Mouse (Mus musculus) embryonic facial prominence, embryonic 15.5 days (tissue): ENCODE measurements around the gene Cfap157. TPM values are rescaled to one million over a fixed set of nuclear protein-coding genes. Genes with fewer than 3 reads are reported as not detected.

Experiments used
- ATAC-seq: fragments of 200-750 bp; cut with Nextera tagmentation; 2 replicates; pipeline ENCODE4 v1.8.0; 2017; ENCODE audit warnings: low read depth, moderate TSS enrichment; ENCODE audit not compliant: insufficient number of reproducible peaks, low FRiP score, low TSS enrichment
- H3K27ac ChIP-seq: fragments of 300-500 bp; sonication (generic); replicated peaks from 2 replicates; pipeline ENCODE4 v1.5.1; 2015; ENCODE audit warnings: mild to moderate bottlenecking, inconsistent platforms
- H3K27me3 ChIP-seq: fragments of 300-500 bp; sonication (generic); 2 replicates; pipeline ENCODE4 v1.6.1; 2015; ENCODE audit warnings: inconsistent platforms
- H3K36me3 ChIP-seq: fragments of 300-500 bp; sonication (generic); 2 replicates; pipeline ENCODE4 v1.6.1; 2015; ENCODE audit warnings: mild to moderate bottlenecking, inconsistent platforms
- H3K4me1 ChIP-seq: fragments of 300-500 bp; sonication (generic); 2 replicates; pipeline ENCODE4 v1.6.1; 2015; ENCODE audit warnings: inconsistent platforms
- H3K4me2 ChIP-seq: fragments of 300-500 bp; sonication (generic); replicated peaks from 2 replicates; pipeline ENCODE4 v1.6.1; 2015; ENCODE audit warnings: mild to moderate bottlenecking, inconsistent platforms
- H3K4me3 ChIP-seq: fragments of 300-500 bp; sonication (generic); replicated peaks from 2 replicates; pipeline ENCODE4 v1.5.1; 2015; ENCODE audit warnings: mild to moderate bottlenecking, inconsistent platforms
- H3K9ac ChIP-seq: fragments of 300-500 bp; sonication (generic); 2 replicates; pipeline ENCODE4 v1.6.1; 2015; ENCODE audit warnings: inconsistent platforms
- H3K9me3 ChIP-seq: fragments of 300-500 bp; sonication (generic); replicated peaks from 2 replicates; pipeline ENCODE4 v1.6.1; 2016; ENCODE audit warnings: inconsistent platforms
- WGBS: fragments of 180-500 bp; shearing (Covaris S2); methylation state at CpG from one replicate; pipeline ENCODE4 v1.1.7; 2015; 5-methylcytosine and 5-hydroxymethylcytosine counted together
- polyA plus RNA-seq: library from polyadenylated mRNA; unstranded; fragments of >200 nt; fragmentation: Nextera tagmentation; extraction: Ambion mirVana; gene quantifications from 2 replicates; pipeline ENCODE4 v1.2.1, GENCODE M21; 2015

Cfap157 gene
- polyA plus RNA-seq, 1 experiment from 2014 or later = 3.4 TPM

DNA sequence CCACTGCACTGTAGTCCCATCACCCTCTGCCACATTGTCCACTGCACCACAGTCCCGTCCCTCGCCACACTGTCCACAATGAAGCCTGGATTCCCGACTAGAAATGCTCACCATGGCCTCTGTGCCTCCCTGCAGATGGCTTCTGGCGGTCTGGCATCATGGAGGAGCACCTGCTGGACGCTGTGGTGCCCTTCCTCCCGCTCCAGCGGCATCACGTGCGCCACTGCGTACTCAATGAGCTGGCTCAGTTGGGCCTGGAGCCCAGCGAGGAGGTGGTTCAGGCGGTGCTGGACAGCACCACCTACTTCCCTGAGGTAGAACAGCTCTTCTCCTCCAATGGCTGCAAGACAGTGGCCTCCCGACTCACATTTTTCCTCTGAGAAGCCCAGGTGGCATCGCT, 22.9 kb downstream of the Cfap157 start:
- no peaks in the 10 kb centered on the region for H3K9me3 ChIP-seq
- H3K4me1 ChIP-seq = peaks cover 11% of the 10 kb centered on the region
- no peak overlapping the region for H3K4me3 ChIP-seq
- H3K9ac ChIP-seq = no peak overlapping the region
- no peaks in the 10 kb centered on the region for H3K27me3 ChIP-seq
- WGBS = 90% methylated on average over 14 of the region's 14 CpGs
- no peak overlapping the region for H3K27ac ChIP-seq
- H3K4me2 ChIP-seq = no peak overlapping the region
- H3K36me3 ChIP-seq = peaks cover 34% of the 10 kb centered on the region
- no peak for ATAC-seq

DNA sequence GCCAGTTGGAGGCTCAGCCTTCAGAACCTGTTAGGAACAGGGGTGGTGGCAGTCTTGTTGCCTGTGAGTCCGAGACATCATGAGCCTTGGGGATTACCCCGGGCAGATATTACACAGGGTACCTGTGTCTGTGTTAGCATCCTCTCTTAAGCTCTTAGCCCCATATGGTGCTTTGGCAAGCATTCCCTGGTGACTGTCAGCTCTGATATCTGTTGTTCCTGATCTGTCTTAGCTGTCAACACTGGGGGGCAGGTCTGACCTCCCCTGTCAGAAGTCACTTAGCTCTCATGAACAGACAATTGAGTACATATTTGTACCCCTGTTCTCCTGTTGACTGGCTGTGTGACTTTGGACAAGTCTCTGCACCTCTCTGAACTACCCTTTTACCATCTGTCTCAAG, 25.2 kb downstream of the Cfap157 start:
- no peaks in the 10 kb centered on the region for H3K27me3 ChIP-seq
- H3K36me3 ChIP-seq = peaks cover 42% of the 10 kb centered on the region
- ATAC-seq = no peak
- H3K9ac ChIP-seq = no peak overlapping the region
- H3K27ac ChIP-seq = no peak overlapping the region
- H3K4me2 ChIP-seq = no peak overlapping the region
- no peaks in the 10 kb centered on the region for H3K9me3 ChIP-seq
- WGBS = 85% methylated on average over 2 of the region's 2 CpGs
- H3K4me1 ChIP-seq = peaks cover 11% of the 10 kb centered on the region
- no peak overlapping the region for H3K4me3 ChIP-seq

DNA sequence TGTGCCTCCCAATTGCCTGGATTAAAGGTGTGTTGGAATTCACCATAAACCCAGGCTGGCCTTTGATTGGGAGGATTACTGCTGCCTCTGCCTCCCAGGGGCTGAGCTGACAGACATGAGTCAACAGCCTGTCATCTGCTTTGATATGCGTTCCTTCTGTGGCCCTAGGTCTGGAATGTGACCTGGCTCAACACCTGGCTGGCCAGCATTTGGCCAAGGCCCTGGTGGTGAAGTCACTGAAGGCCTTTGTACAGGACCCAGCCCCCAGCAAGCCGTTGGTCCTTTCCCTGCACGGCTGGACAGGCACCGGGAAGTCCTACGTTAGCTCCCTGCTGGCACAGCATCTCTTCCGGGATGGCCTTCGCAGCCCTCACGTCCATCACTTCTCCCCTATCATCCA, 25.7 kb downstream of the Cfap157 start:
- peaks cover 11% of the 10 kb centered on the region for H3K4me1 ChIP-seq
- H3K4me3 ChIP-seq = no peak overlapping the region
- no peak overlapping the region for H3K27ac ChIP-seq
- no peak for ATAC-seq
- peaks cover 42% of the 10 kb centered on the region for H3K36me3 ChIP-seq
- no peak overlapping the region for H3K9ac ChIP-seq
- WGBS = 66% methylated on average over 8 of the region's 8 CpGs
- H3K9me3 ChIP-seq = no peaks in the 10 kb centered on the region
- H3K27me3 ChIP-seq = no peaks in the 10 kb centered on the region
- no peak overlapping the region for H3K4me2 ChIP-seq

- peak within 1 kb of the TSS; percentile 87 for H3K9ac ChIP-seq
- H3K9me3 ChIP-seq = no peaks in the 10 kb centered on the region
- H3K4me1 ChIP-seq = peaks cover 11% of the 10 kb centered on the region
- H3K27me3 ChIP-seq = no peaks in the 10 kb centered on the region
- H3K4me3 ChIP-seq = peak within 1 kb of the TSS; percentile 79
- ATAC-seq = peak; percentile 92
- peaks cover 36% of the 10 kb centered on the region for H3K36me3 ChIP-seq
- peak within 1 kb of the TSS; percentile 56 for H3K4me2 ChIP-seq
- peak within 1 kb of the TSS; percentile 94 for H3K27ac ChIP-seq
- WGBS = under 1% methylated on average over 56 of the region's 66 CpGs
Observed at GRCm38 (mm10) chr2:32757056-32757845, 27.0 kb downstream of the Cfap157 start, which contains the start of gene Tor2a. TSS of gene Tor2a (plus strand) at chr2:32757234.

GRCm38 (mm10) chr2:32756674-32757055, 27.6 kb downstream of the Cfap157 start:
- H3K9me3 ChIP-seq = no peaks in the 10 kb centered on the region
- peaks cover 14% of the 10 kb centered on the region for H3K4me1 ChIP-seq
- 33% methylated on average over 6 of the region's 6 CpGs for WGBS
- H3K9ac ChIP-seq = no peak overlapping the region
- peak overlapping the region; percentile 48; the same call in 1 of the 2 replicates for H3K27ac ChIP-seq
- peak overlapping the region; percentile 56 for H3K4me2 ChIP-seq
- H3K36me3 ChIP-seq = peaks cover 30% of the 10 kb centered on the region
- H3K4me3 ChIP-seq = peak overlapping the region; percentile 79
- H3K27me3 ChIP-seq = no peaks in the 10 kb centered on the region
- no peak for ATAC-seq

GRCm38 (mm10) chr2:32752181-32752580, 32.0 kb downstream of the Cfap157 start:
- Histone ChIP-seq H3K27me3 (no peaks in the 10 kb centered on the region), H3K9me3 (no peaks in the 10 kb centered on the region), H3K4me3 (no peak overlapping the region), H3K27ac (no peak overlapping the region), H3K36me3 (peaks cover 19% of the 10 kb centered on the region; the same call in 1 of the 2 replicates), H3K4me2 (no peak overlapping the region), H3K9ac (no peak overlapping the region), H3K4me1 (peaks cover 17% of the 10 kb centered on the region)
- no peak for ATAC-seq
- 68% methylated on average over 10 of the region's 10 CpGs for WGBS

DNA sequence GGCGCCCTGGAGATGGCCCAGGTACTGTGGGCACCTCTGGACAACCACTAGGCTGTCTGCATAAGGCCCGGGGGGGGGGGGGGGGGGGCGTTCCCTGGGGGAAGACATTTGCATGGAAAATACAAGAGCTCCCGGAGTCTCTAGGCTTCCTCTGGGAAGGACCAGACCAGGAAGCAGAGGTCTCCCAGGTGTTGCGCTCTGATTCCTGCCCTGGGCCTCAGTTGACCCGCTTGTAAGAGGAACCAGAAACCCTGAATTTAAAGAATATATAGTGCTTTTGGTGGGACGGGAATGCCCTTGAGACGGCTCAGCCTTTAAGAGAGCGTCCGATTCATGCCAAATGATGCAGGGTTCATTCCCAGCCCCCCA, 32.6 kb downstream of the Cfap157 start:
- ATAC-seq = no peak
- H3K4me2 ChIP-seq = peak overlapping the region; percentile 56
- peaks cover 25% of the 10 kb centered on the region; the same call in 1 of the 2 replicates for H3K36me3 ChIP-seq
- no peak overlapping the region for H3K9ac ChIP-seq
- peaks cover 14% of the 10 kb centered on the region for H3K4me1 ChIP-seq
- H3K4me3 ChIP-seq = peak overlapping the region; percentile 38
- no peaks in the 10 kb centered on the region for H3K27me3 ChIP-seq
- H3K9me3 ChIP-seq = no peaks in the 10 kb centered on the region
- 25% methylated on average over 9 of the region's 10 CpGs for WGBS
- H3K27ac ChIP-seq = no peak overlapping the region

DNA sequence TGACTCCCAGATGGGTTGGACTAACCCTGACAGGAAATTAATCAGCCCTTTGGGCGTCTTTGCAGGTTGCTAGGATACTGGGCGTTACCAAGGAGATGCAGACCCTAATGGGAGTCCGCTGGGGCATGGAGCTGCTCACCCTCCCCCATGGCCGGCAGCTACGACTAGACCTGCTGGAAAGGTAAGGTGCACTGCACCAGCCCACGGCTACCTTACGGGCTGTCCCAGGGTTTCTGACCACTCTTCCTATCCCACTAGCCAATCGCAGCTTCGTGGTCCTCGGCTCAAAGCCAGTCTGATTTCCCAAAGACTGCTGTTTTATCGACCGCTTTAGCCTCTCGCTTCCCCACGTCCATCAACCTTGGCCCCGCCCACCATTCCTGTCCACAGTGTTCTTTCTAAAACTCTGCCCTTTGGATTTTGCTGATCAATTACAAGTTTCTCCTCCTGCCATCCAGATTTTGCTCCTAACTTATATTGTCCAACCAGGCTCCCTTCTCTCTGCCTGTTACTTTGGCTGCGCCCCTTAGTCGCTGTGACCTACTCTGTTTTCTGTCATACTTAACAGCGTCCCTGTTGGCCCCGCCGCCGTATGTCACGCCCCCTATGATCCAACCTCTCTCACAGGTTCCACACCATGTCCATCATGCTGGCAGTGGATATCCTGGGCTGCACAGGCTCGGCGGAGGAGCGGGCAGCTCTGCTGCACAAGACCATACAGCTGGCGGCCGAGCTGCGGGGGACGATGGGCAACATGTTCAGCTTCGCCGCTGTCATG, 33.2 kb downstream of the Cfap157 start:
- H3K27ac ChIP-seq = peak overlapping the region; percentile 22; the same call in 1 of the 2 replicates
- H3K9ac ChIP-seq = no peak overlapping the region
- WGBS = 14% methylated on average over 31 of the region's 31 CpGs

GRCm38 (mm10) chr2:32750199-32750598, 34.0 kb downstream of the Cfap157 start:
- H3K4me2 ChIP-seq = no peak overlapping the region
- H3K27me3 ChIP-seq = no peaks in the 10 kb centered on the region
- H3K9ac ChIP-seq = no peak overlapping the region
- peaks cover 13% of the 10 kb centered on the region for H3K4me1 ChIP-seq
- no peaks in the 10 kb centered on the region for H3K9me3 ChIP-seq
- H3K27ac ChIP-seq = no peak overlapping the region
- ATAC-seq = no peak
- 73% methylated on average over 7 of the region's 7 CpGs for WGBS
- peaks cover 38% of the 10 kb centered on the region for H3K36me3 ChIP-seq
- no peak overlapping the region for H3K4me3 ChIP-seq

More for the DNA sequence above, 33.2 kb downstream of the Cfap157 start:
- Histone ChIP-seq H3K4me2 (peak overlapping the region; percentile 56), H3K9me3 (no peaks in the 10 kb centered on the region), H3K36me3 (peaks cover 30% of the 10 kb centered on the region; the same call in 1 of the 2 replicates), H3K4me3 (peak overlapping the region; percentile 38), H3K4me1 (peaks cover 13% of the 10 kb centered on the region), H3K27me3 (no peaks in the 10 kb centered on the region)
- peak; percentile 79 for ATAC-seq

DNA sequence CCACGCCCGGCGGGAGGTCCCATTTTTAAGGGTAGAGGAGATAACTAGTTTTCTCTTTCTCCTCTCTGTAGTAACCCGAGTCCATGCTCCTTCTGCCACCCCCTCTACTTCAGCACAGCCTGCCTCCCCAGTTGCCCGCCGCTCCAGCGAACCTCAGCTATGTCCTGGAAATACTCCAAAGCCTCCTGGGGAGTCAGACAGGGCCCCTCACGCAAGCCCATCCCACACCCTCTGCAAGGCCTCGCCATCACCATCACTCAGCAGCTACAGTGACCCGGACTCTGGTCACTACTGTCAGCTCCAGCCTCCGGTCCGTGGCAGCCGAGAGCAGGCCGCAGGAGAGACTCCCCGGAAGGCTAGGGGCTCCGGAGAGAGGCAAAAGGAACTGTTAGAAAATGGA, 35.1 kb downstream of the Cfap157 start:
- Histone ChIP-seq H3K9ac (no peak overlapping the region), H3K27me3 (no peaks in the 10 kb centered on the region), H3K4me1 (peaks cover 13% of the 10 kb centered on the region), H3K4me3 (no peak overlapping the region), H3K27ac (no peak overlapping the region), H3K9me3 (no peaks in the 10 kb centered on the region), H3K4me2 (no peak overlapping the region), H3K36me3 (peaks cover 29% of the 10 kb centered on the region)
- 87% methylated on average over 16 of the region's 16 CpGs for WGBS
- no peak for ATAC-seq

DNA sequence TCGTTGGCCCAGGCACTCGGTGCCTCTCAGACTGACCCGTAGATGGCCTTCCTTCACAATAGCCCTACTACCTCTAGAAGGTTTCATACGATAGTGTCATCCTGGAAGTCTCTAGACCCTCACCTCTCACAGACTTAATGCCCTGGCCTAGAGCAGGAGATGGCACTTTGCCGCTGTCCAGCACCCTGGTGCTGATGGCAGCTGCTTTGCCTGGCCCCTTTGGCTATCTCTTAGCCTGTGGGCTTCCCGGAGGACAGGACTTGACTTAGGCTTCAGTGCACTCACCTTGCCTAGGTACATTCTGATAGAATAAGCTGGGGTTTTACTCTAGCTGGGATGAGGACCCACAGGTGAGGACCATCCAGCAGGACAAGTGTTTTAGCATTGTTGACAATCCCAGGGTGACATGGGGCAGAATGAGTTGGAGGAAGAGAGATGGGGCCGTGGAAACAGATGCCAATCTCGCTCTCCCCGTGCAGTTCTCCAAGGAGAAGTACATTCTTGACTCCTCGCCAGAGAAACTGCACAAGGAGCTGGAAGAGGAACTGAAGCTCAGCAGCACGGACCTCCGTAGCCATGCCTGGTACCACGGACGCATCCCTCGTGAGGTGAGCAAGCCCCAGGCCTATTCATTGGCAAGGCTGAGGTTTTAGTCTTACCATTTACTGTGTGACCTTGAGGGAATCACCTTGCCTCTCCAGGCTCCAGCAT, 39.8 kb downstream of the Cfap157 start:
- Histone ChIP-seq H3K27me3 (peaks cover 20% of the 10 kb centered on the region), H3K4me2 (no peak overlapping the region), H3K4me3 (no peak overlapping the region), H3K9ac (no peak overlapping the region), H3K27ac (no peak overlapping the region), H3K36me3 (peaks cover 25% of the 10 kb centered on the region), H3K4me1 (peaks cover 19% of the 10 kb centered on the region), H3K9me3 (no peaks in the 10 kb centered on the region)
- ATAC-seq = no peak
- 68% methylated on average over 15 of the region's 15 CpGs for WGBS
